Mouse (Mus musculus) C2C12 (cell line): ENCODE measurements around the gene Pigz. TPM values are rescaled to one million over a fixed set of nuclear protein-coding genes. Genes with fewer than 3 reads are reported as not detected.

Experiments used
- H3K27me3 ChIP-seq: one replicate; pipeline ENCODE4 v1.6.1; 2011; ENCODE audit not compliant: control insufficient read depth, insufficient read depth, insufficient read length
- H3K36me3 ChIP-seq: one replicate; pipeline ENCODE4 v1.6.1; 2011; ENCODE audit not compliant: control insufficient read depth, insufficient read depth
- H3K4me3 ChIP-seq: one replicate; pipeline ENCODE4 v1.5.1; 2011; ENCODE audit warnings: mild to moderate bottlenecking, control low read depth; ENCODE audit not compliant: poor library complexity, insufficient read depth, severe bottlenecking
- H3K79me2 ChIP-seq: one replicate; pipeline ENCODE4 v1.6.1; 2011; ENCODE audit not compliant: control insufficient read depth, insufficient read depth
- H3K79me3 ChIP-seq: one replicate; pipeline ENCODE4 v1.6.1; 2011; ENCODE audit warnings: low read depth, control low read depth
- H3ac ChIP-seq: one replicate; pipeline ENCODE3; 2011; ENCODE audit warnings: low read depth; ENCODE audit not compliant: control insufficient read depth, insufficient read length
- CEBPB ChIP-seq: IDR thresholded peaks from one replicate; pipeline ENCODE4 v1.6.1; 2011; ENCODE audit warnings: low read depth, mild to moderate bottlenecking, control low read depth, moderate library complexity
- CTCF ChIP-seq: IDR thresholded peaks from one replicate; pipeline ENCODE4 v1.5.1; 2011; ENCODE audit not compliant: control insufficient read depth, insufficient read depth, insufficient read length
- FOSL1 ChIP-seq: IDR thresholded peaks from one replicate; pipeline ENCODE4 v1.8.0; 2011; ENCODE audit warnings: mild to moderate bottlenecking, low read length; ENCODE audit not compliant: poor library complexity, insufficient read depth, severe bottlenecking
- MAX ChIP-seq: IDR thresholded peaks from one replicate; pipeline ENCODE4 v1.6.1; 2011; ENCODE audit warnings: mild to moderate bottlenecking, control low read depth
- MYOD1 ChIP-seq: IDR thresholded peaks from one replicate; pipeline ENCODE4 v1.6.1; 2011; ENCODE audit warnings: low read depth; ENCODE audit not compliant: control insufficient read depth, insufficient read length
- MYOG ChIP-seq: IDR thresholded peaks from one replicate; pipeline ENCODE4 v1.6.1; 2011; ENCODE audit not compliant: control insufficient read depth, insufficient read length; ENCODE audit errors: extremely low read depth
- USF1 ChIP-seq: IDR thresholded peaks from one replicate; pipeline ENCODE4 v1.6.1; 2011; ENCODE audit warnings: low read depth, mild to moderate bottlenecking, control low read depth, moderate library complexity
- polyA plus RNA-seq: library from polyadenylated mRNA; unstranded; fragments of >200 nt; fragmentation: generic; extraction: Trizol; gene quantifications from one replicate; pipeline ENCODE4 v1.2.1, GENCODE M21; 2012; ENCODE audit warnings: missing spikeins

The Pigz gene
- polyA plus RNA-seq, 1 experiment = 0.05 TPM

GRCm38 (mm10) chr16:31934550-31935010, 929 bp downstream of the Pigz start:
- Histone ChIP-seq H3K27me3 (peaks cover 14% of the 10 kb centered on the region), H3K4me3 (no peak overlapping the region), H3ac (no peak overlapping the region), H3K36me3 (no peaks in the 10 kb centered on the region), H3K79me2 (no peaks in the 10 kb centered on the region), H3K79me3 (no peaks in the 10 kb centered on the region)
- TF ChIP-seq FOSL1 (no peak), CTCF (no peak), USF1 (no peak), MAX (no peak), MYOD1 (no peak), MYOG (no peak), CEBPB (no peak)

GRCm38 (mm10) chr16:31935091-31935979, 1.7 kb downstream of the Pigz start:
- no peaks in the 10 kb centered on the region for H3K79me3 ChIP-seq
- H3K36me3 ChIP-seq = no peaks in the 10 kb centered on the region
- TF ChIP-seq CEBPB (no peak), CTCF (no peak), FOSL1 (no peak), MYOD1 (no peak), USF1 (no peak), MAX (no peak), MYOG (no peak)
- H3ac ChIP-seq = no peak overlapping the region
- peaks cover 14% of the 10 kb centered on the region for H3K27me3 ChIP-seq
- H3K79me2 ChIP-seq = no peaks in the 10 kb centered on the region
- no peak overlapping the region for H3K4me3 ChIP-seq

GRCm38 (mm10) chr16:31936568-31936967, 2.9 kb downstream of the Pigz start:
- peaks cover 14% of the 10 kb centered on the region for H3K27me3 ChIP-seq
- H3K36me3 ChIP-seq = no peaks in the 10 kb centered on the region
- H3K79me3 ChIP-seq = no peaks in the 10 kb centered on the region
- TF ChIP-seq FOSL1 (no peak), MYOD1 (no peak), MYOG (no peak), CEBPB (no peak), USF1 (no peak), CTCF (no peak), MAX (no peak)
- no peaks in the 10 kb centered on the region for H3K79me2 ChIP-seq
- no peak overlapping the region for H3K4me3 ChIP-seq
- H3ac ChIP-seq = no peak overlapping the region

GRCm38 (mm10) chr16:31938856-31939255, 5.2 kb downstream of the Pigz start:
- TF ChIP-seq FOSL1 (no peak), MAX (no peak), CEBPB (no peak), USF1 (no peak), CTCF (no peak), MYOD1 (no peak), MYOG (no peak)
- no peaks in the 10 kb centered on the region for H3K79me3 ChIP-seq
- H3K79me2 ChIP-seq = no peaks in the 10 kb centered on the region
- peaks cover 10% of the 10 kb centered on the region for H3K27me3 ChIP-seq
- H3K4me3 ChIP-seq = no peak overlapping the region
- H3K36me3 ChIP-seq = no peaks in the 10 kb centered on the region
- no peak overlapping the region for H3ac ChIP-seq

GRCm38 (mm10) chr16:31940586-31940985, 6.9 kb downstream of the Pigz start:
- no peaks in the 10 kb centered on the region for H3K36me3 ChIP-seq
- no peak overlapping the region for H3ac ChIP-seq
- no peak for TF ChIP-seq MAX
- no peak for TF ChIP-seq FOSL1
- TF ChIP-seq CEBPB = no peak
- TF ChIP-seq CTCF = no peak
- TF ChIP-seq MYOG = no peak
- no peak for TF ChIP-seq MYOD1
- no peak for TF ChIP-seq USF1
- peaks cover 6% of the 10 kb centered on the region for H3K79me2 ChIP-seq
- H3K27me3 ChIP-seq = no peaks in the 10 kb centered on the region
- no peaks in the 10 kb centered on the region for H3K79me3 ChIP-seq
- no peak overlapping the region for H3K4me3 ChIP-seq
